Mouse (Mus musculus) midbrain, embryonic 12.5 days (tissue): ENCODE data around the gene Fli1. TPM values are rescaled to one million over a fixed set of nuclear protein-coding genes. Genes with fewer than 3 reads are reported as not detected.

ENCODE experiments used
- ATAC-seq: fragments of 200-750 bp; cut with Nextera tagmentation; 2 replicates; pipeline ENCODE4 v1.8.0; 2017; ENCODE audit warnings: low read depth, moderate TSS enrichment, moderate library complexity; ENCODE audit not compliant: low FRiP score
- H3K27ac ChIP-seq: fragments of 300-500 bp; sonication (generic); replicated peaks from 2 replicates; pipeline ENCODE4 v1.5.1; 2016; ENCODE audit warnings: mild to moderate bottlenecking
- H3K27me3 ChIP-seq: fragments of 300-500 bp; sonication (generic); 2 replicates; pipeline ENCODE4 v1.6.1; 2016; ENCODE audit warnings: mild to moderate bottlenecking
- H3K36me3 ChIP-seq: fragments of 300-500 bp; sonication (generic); 2 replicates; pipeline ENCODE4 v1.6.1; 2016
- H3K4me1 ChIP-seq: fragments of 300-500 bp; sonication (generic); 2 replicates; pipeline ENCODE4 v1.6.1; 2016
- H3K4me2 ChIP-seq: fragments of 300-500 bp; sonication (generic); replicated peaks from 2 replicates; pipeline ENCODE4 v1.6.1; 2016; ENCODE audit warnings: mild to moderate bottlenecking, moderate library complexity
- H3K4me3 ChIP-seq: fragments of 300-500 bp; sonication (generic); 2 replicates; pipeline ENCODE4 v1.5.1; 2016; ENCODE audit warnings: mild to moderate bottlenecking
- H3K9ac ChIP-seq: fragments of 300-500 bp; sonication (generic); replicated peaks from 2 replicates; pipeline ENCODE4 v1.6.1; 2016; ENCODE audit warnings: mild to moderate bottlenecking, moderate library complexity
- H3K9me3 ChIP-seq: fragments of 300-500 bp; sonication (generic); 2 replicates; pipeline ENCODE4 v1.6.1; 2016; ENCODE audit warnings: mild to moderate bottlenecking
- WGBS: fragments of 180-500 bp; shearing (Covaris S2); methylation state at CpG from one replicate; pipeline ENCODE4 v1.1.7; 2016; 5-methylcytosine and 5-hydroxymethylcytosine counted together
- polyA plus RNA-seq: library from polyadenylated mRNA; unstranded; fragments of >200 nt; fragmentation: Nextera tagmentation; extraction: Ambion mirVana; gene quantifications from 2 replicates; pipeline ENCODE4 v1.2.1, GENCODE M21; 2016

Gene Fli1
- polyA plus RNA-seq, 1 experiment from 2014 or later = 11.0 TPM

GRCm38 (mm10) chr9:32535201-32535955, 7.3 kb downstream of the Fli1 start:
- Histone ChIP-seq H3K9me3 (no peaks in the 10 kb centered on the region), H3K27ac (no peak overlapping the region), H3K4me2 (no peak overlapping the region), H3K9ac (no peak overlapping the region), H3K36me3 (no peaks in the 10 kb centered on the region), H3K4me1 (peaks cover 5% of the 10 kb centered on the region), H3K27me3 (peaks cover 32% of the 10 kb centered on the region), H3K4me3 (no peak overlapping the region)
- 70% methylated on average over 2 of the region's 2 CpGs for WGBS
- no peak for ATAC-seq

GRCm38 (mm10) chr9:32534025-32534615, 8.5 kb downstream of the Fli1 start:
- no peak for ATAC-seq
- 83% methylated on average over 11 of the region's 11 CpGs for whole genome bisulfite sequencing
- no peak overlapping the region for H3K27ac ChIP-seq
- H3K4me1 ChIP-seq = no peaks in the 10 kb centered on the region
- no peak overlapping the region for H3K4me3 ChIP-seq
- H3K9ac ChIP-seq = no peak overlapping the region
- H3K36me3 ChIP-seq = no peaks in the 10 kb centered on the region
- H3K4me2 ChIP-seq = no peak overlapping the region
- H3K27me3 ChIP-seq = peaks cover 20% of the 10 kb centered on the region
- no peaks in the 10 kb centered on the region for H3K9me3 ChIP-seq

- no peaks in the 10 kb centered on the region for H3K27me3 ChIP-seq
- H3K27ac ChIP-seq = no peak overlapping the region
- no peaks in the 10 kb centered on the region for H3K36me3 ChIP-seq
- no peaks in the 10 kb centered on the region for H3K9me3 ChIP-seq
- H3K4me3 ChIP-seq = no peak overlapping the region
- H3K4me1 ChIP-seq = no peaks in the 10 kb centered on the region
- H3K9ac ChIP-seq = no peak overlapping the region
- ATAC-seq = no peak
- WGBS = 89% methylated on average over 4 of the region's 4 CpGs
- no peak overlapping the region for H3K4me2 ChIP-seq
Observed at GRCm38 (mm10) chr9:32531588-32531987, 11.1 kb downstream of the Fli1 start.

- WGBS = 76% methylated on average over 1 of the region's 1 CpGs
- no peak overlapping the region for H3K4me3 ChIP-seq
- no peak overlapping the region for H3K27ac ChIP-seq
- ATAC-seq = no peak
- no peaks in the 10 kb centered on the region for H3K27me3 ChIP-seq
- no peaks in the 10 kb centered on the region for H3K36me3 ChIP-seq
- no peak overlapping the region for H3K4me2 ChIP-seq
- no peak overlapping the region for H3K9ac ChIP-seq
- no peaks in the 10 kb centered on the region for H3K4me1 ChIP-seq
- H3K9me3 ChIP-seq = no peaks in the 10 kb centered on the region
Observed at GRCm38 (mm10) chr9:32530975-32531374, 11.7 kb downstream of the Fli1 start.

- ATAC-seq = no peak
- H3K4me1 ChIP-seq = no peaks in the 10 kb centered on the region
- no peak overlapping the region for H3K4me2 ChIP-seq
- no peak overlapping the region for H3K9ac ChIP-seq
- no peak overlapping the region for H3K27ac ChIP-seq
- no peaks in the 10 kb centered on the region for H3K27me3 ChIP-seq
- H3K9me3 ChIP-seq = no peaks in the 10 kb centered on the region
- H3K36me3 ChIP-seq = no peaks in the 10 kb centered on the region
- no peak overlapping the region for H3K4me3 ChIP-seq
- 68% methylated on average over 5 of the region's 5 CpGs for WGBS
Observed at GRCm38 (mm10) chr9:32530188-32530587, 12.5 kb downstream of the Fli1 start.

GRCm38 (mm10) chr9:32529594-32529993, 13.1 kb downstream of the Fli1 start:
- no peak overlapping the region for H3K4me3 ChIP-seq
- H3K27me3 ChIP-seq = no peaks in the 10 kb centered on the region
- H3K9ac ChIP-seq = no peak overlapping the region
- no peaks in the 10 kb centered on the region for H3K36me3 ChIP-seq
- H3K4me1 ChIP-seq = no peaks in the 10 kb centered on the region
- no peak for ATAC-seq
- no peaks in the 10 kb centered on the region for H3K9me3 ChIP-seq
- 92% methylated on average over 5 of the region's 5 CpGs for WGBS
- H3K4me2 ChIP-seq = no peak overlapping the region
- no peak overlapping the region for H3K27ac ChIP-seq

GRCm38 (mm10) chr9:32527329-32527728, 15.3 kb downstream of the Fli1 start:
- H3K4me3 ChIP-seq = no peak overlapping the region
- H3K36me3 ChIP-seq = no peaks in the 10 kb centered on the region
- no peak overlapping the region for H3K9ac ChIP-seq
- no peaks in the 10 kb centered on the region for H3K9me3 ChIP-seq
- H3K27ac ChIP-seq = no peak overlapping the region
- H3K4me2 ChIP-seq = no peak overlapping the region
- WGBS = 95% methylated on average over 7 of the region's 7 CpGs
- no peaks in the 10 kb centered on the region for H3K4me1 ChIP-seq
- H3K27me3 ChIP-seq = no peaks in the 10 kb centered on the region
- no peak for ATAC-seq

- Histone ChIP-seq H3K9me3 (no peaks in the 10 kb centered on the region), H3K4me3 (no peak overlapping the region), H3K27me3 (no peaks in the 10 kb centered on the region), H3K36me3 (no peaks in the 10 kb centered on the region), H3K27ac (no peak overlapping the region), H3K4me2 (no peak overlapping the region), H3K9ac (no peak overlapping the region), H3K4me1 (no peaks in the 10 kb centered on the region)
- no peak for ATAC-seq
- 86% methylated on average over 5 of the region's 5 CpGs for WGBS
Observed at GRCm38 (mm10) chr9:32525787-32526186, 16.9 kb downstream of the Fli1 start.

GRCm38 (mm10) chr9:32522536-32523245, 20.0 kb downstream of the Fli1 start:
- 56% methylated on average over 2 of the region's 2 CpGs for WGBS
- Histone ChIP-seq H3K4me1 (no peaks in the 10 kb centered on the region), H3K4me3 (no peak overlapping the region), H3K27ac (no peak overlapping the region), H3K9me3 (no peaks in the 10 kb centered on the region), H3K4me2 (no peak overlapping the region), H3K36me3 (no peaks in the 10 kb centered on the region), H3K27me3 (no peaks in the 10 kb centered on the region), H3K9ac (no peak overlapping the region)
- ATAC-seq = no peak

GRCm38 (mm10) chr9:32521331-32521730, 21.3 kb downstream of the Fli1 start:
- H3K27me3 ChIP-seq = no peaks in the 10 kb centered on the region
- H3K4me1 ChIP-seq = no peaks in the 10 kb centered on the region
- no peaks in the 10 kb centered on the region for H3K36me3 ChIP-seq
- no peak overlapping the region for H3K9ac ChIP-seq
- WGBS = 84% methylated on average over 3 of the region's 3 CpGs
- no peak for ATAC-seq
- no peak overlapping the region for H3K27ac ChIP-seq
- no peaks in the 10 kb centered on the region for H3K9me3 ChIP-seq
- H3K4me2 ChIP-seq = no peak overlapping the region
- no peak overlapping the region for H3K4me3 ChIP-seq

GRCm38 (mm10) chr9:32520821-32521220, 21.8 kb downstream of the Fli1 start:
- no peaks in the 10 kb centered on the region for H3K36me3 ChIP-seq
- H3K4me2 ChIP-seq = no peak overlapping the region
- no peak overlapping the region for H3K27ac ChIP-seq
- H3K27me3 ChIP-seq = no peaks in the 10 kb centered on the region
- WGBS = 88% methylated on average over 6 of the region's 6 CpGs
- H3K4me1 ChIP-seq = no peaks in the 10 kb centered on the region
- ATAC-seq = no peak
- no peak overlapping the region for H3K9ac ChIP-seq
- no peak overlapping the region for H3K4me3 ChIP-seq
- H3K9me3 ChIP-seq = no peaks in the 10 kb centered on the region
